Mouse (Mus musculus) midbrain, embryonic 11.5 days (tissue): ENCODE results near the gene Srrm3. TPM values are rescaled to one million over a fixed set of nuclear protein-coding genes. Genes with fewer than 3 reads are reported as not detected.
A peak's percentile ranks its signal among the peaks of the same experiment; 100 is the strongest.

Experiments
- ATAC-seq: fragments of 200-750 bp; cut with Nextera tagmentation; 2 replicates; pipeline ENCODE4 v1.8.0; 2017; ENCODE audit warnings: moderate TSS enrichment, moderate library complexity; ENCODE audit not compliant: low FRiP score
- DNase-seq: peaks from one replicate; pipeline ENCODE4 v3.0.0; 2015; ENCODE audit warnings: low spot score; ENCODE audit errors: missing footprints
- H3K27ac ChIP-seq: fragments of 300-500 bp; sonication (generic); 2 replicates; pipeline ENCODE4 v1.5.1; 2014; ENCODE audit warnings: low read depth, low read length
- H3K27me3 ChIP-seq: fragments of 300-500 bp; sonication (generic); 2 replicates; pipeline ENCODE4 v1.6.1; 2014; ENCODE audit warnings: mild to moderate bottlenecking, low read length, moderate library complexity, mixed read lengths; ENCODE audit not compliant: control insufficient read depth, insufficient read depth
- H3K36me3 ChIP-seq: fragments of 300-500 bp; sonication (generic); 2 replicates; pipeline ENCODE4 v1.6.1; 2014; ENCODE audit warnings: mild to moderate bottlenecking, low read length, moderate library complexity, mixed read lengths; ENCODE audit not compliant: control insufficient read depth, insufficient read depth
- H3K4me1 ChIP-seq: fragments of 300-500 bp; sonication (generic); 2 replicates; pipeline ENCODE4 v1.6.1; 2014; ENCODE audit warnings: low read length; ENCODE audit not compliant: control insufficient read depth, insufficient read depth
- H3K4me2 ChIP-seq: fragments of 300-500 bp; sonication (generic); 2 replicates; pipeline ENCODE4 v1.6.1; 2014; ENCODE audit warnings: mild to moderate bottlenecking, moderate library complexity
- H3K4me3 ChIP-seq: fragments of 300-500 bp; sonication (generic); 2 replicates; pipeline ENCODE4 v1.5.1; 2014; ENCODE audit warnings: low read depth, low read length
- H3K9ac ChIP-seq: fragments of 300-500 bp; sonication (generic); 2 replicates; pipeline ENCODE4 v1.6.1; 2014; ENCODE audit warnings: low read length
- H3K9me3 ChIP-seq: fragments of 300-500 bp; sonication (generic); 2 replicates; pipeline ENCODE4 v1.6.1; 2016; ENCODE audit warnings: low read length; ENCODE audit not compliant: control insufficient read depth
- WGBS: fragments of 180-500 bp; shearing (Covaris S2); extraction: QIAGEN DNeasy Blood & Tissue Kit; methylation state at CpG from one replicate; pipeline ENCODE4 v1.1.7; 2014; 5-methylcytosine and 5-hydroxymethylcytosine counted together
- polyA plus RNA-seq: library from polyadenylated mRNA; unstranded; fragments of >200 nt; fragmentation: Nextera tagmentation; extraction: Ambion mirVana; gene quantifications from 2 replicates; pipeline ENCODE4 v1.2.1, GENCODE M21; 2014

The Srrm3 gene
- polyA plus RNA-seq, 1 experiment from 2014 or later = 20.7 TPM

DNA sequence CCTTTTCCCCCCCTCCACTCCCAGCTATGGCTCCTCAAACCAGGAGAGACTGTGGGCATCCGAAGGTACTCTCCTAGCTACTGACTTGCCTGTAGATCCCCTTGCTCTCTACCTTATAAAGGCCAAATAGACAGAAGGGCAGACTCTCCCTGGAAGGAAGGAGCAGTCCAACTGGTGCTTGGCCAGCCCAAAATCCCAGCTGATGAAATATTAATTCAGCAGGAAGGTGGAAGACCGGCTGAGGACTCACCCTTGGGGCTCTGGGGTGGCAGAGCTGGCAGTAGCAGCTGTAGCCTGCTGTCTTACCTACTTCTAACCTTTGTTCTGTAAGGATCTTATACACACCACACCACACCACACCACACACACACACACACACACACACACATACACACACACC, 2.0 kb upstream of the Srrm3 start:
- no peak overlapping the region for H3K4me2 ChIP-seq
- 73% methylated on average over 2 of the region's 2 CpGs for WGBS
- H3K27ac ChIP-seq = no peak overlapping the region
- no peaks in the 10 kb centered on the region for H3K36me3 ChIP-seq
- H3K9ac ChIP-seq = no peak overlapping the region
- H3K4me1 ChIP-seq = peaks cover 8% of the 10 kb centered on the region; the same call in 1 of the 2 replicates
- no peaks in the 10 kb centered on the region for H3K27me3 ChIP-seq
- no peaks in the 10 kb centered on the region for H3K9me3 ChIP-seq
- ATAC-seq (no peak), DNase-seq (no peak)
- no peak overlapping the region for H3K4me3 ChIP-seq

DNA sequence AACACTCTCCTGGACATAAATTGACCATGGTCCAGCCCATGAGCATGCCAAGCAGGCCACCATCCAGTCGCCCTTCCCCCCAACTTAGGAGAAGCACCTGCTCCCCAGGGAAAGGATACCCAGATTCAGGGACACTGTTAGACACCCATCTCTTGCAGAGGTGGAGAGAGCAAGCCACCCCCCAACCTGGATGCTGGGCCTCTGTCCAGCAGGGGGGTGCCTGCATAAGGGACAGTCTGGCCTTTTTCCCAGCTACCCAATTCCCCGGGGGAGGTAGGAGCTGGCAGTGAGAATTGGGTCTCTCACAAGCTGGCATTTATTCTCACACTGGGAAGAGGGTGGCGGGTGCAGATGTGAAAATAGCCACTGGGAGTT, 560 bp downstream of the Srrm3 start:
- WGBS = 54% methylated on average over 3 of the region's 3 CpGs
- DNase-seq = no peak
- H3K27me3 ChIP-seq = no peaks in the 10 kb centered on the region
- H3K4me1 ChIP-seq = peaks cover 6% of the 10 kb centered on the region; the same call in 1 of the 2 replicates
- H3K27ac ChIP-seq = no peak overlapping the region
- H3K9me3 ChIP-seq = no peaks in the 10 kb centered on the region
- peak overlapping the region; percentile 47 for H3K4me2 ChIP-seq
- H3K36me3 ChIP-seq = no peaks in the 10 kb centered on the region
- peak overlapping the region; percentile 63 for H3K9ac ChIP-seq
- peak overlapping the region; percentile 48 for H3K4me3 ChIP-seq
- peak; percentile 42; the same call in 1 of the 2 replicates for ATAC-seq

DNA sequence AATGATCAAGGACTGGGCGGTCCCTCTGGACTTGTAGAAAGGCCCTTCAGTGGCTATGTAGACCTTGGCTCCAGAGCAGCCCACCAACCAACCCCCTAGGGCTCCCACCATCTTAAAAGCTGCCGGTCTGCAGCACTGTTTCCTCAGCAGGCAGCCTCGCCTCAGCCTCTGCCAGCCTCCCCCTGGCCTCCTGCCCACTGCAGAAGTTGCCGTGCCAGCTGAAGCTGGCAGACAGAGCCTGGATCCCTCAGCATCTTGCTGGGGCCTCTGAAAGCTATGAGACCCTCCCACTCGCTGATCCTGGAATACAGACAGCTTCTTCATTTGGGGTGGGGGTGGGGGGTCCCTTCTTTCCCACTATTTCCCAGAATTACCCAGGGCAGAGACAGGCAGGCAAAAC, 6.3 kb downstream of the Srrm3 start:
- Histone ChIP-seq H3K9ac (no peak overlapping the region), H3K4me3 (no peak overlapping the region), H3K4me1 (no peaks in the 10 kb centered on the region), H3K4me2 (no peak overlapping the region), H3K36me3 (no peaks in the 10 kb centered on the region), H3K9me3 (no peaks in the 10 kb centered on the region), H3K27ac (no peak overlapping the region), H3K27me3 (no peaks in the 10 kb centered on the region)
- no peak for DNase-seq
- 71% methylated on average over 5 of the region's 5 CpGs for WGBS
- ATAC-seq = no peak

DNA sequence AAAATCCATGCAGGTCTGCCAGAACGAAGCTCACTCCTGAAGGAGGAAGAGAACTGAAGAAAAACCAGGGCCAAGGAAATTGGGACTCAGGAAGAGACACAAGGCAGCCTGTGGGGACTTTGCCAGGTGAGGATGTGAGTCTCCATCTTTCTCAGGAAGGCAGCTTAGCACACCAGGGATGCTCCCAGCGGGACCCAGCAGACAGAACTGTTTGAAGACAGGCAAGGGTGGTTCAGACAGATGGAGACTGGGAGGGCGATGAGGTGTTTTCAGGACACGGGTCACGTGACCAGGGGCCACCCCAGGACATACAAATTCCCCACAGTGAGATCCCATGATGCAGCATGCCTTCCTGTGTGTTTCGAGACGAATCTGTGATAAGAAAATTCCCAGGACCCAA, 11.8 kb downstream of the Srrm3 start:
- Histone ChIP-seq H3K4me1 (peaks cover 3% of the 10 kb centered on the region), H3K36me3 (no peaks in the 10 kb centered on the region), H3K27me3 (no peaks in the 10 kb centered on the region; the same call in 1 of the 2 replicates), H3K9me3 (no peaks in the 10 kb centered on the region), H3K9ac (no peak overlapping the region), H3K4me2 (no peak overlapping the region), H3K4me3 (no peak overlapping the region), H3K27ac (no peak overlapping the region)
- ATAC-seq (no peak), DNase-seq (no peak)
- WGBS = 52% methylated on average over 7 of the region's 7 CpGs

DNA sequence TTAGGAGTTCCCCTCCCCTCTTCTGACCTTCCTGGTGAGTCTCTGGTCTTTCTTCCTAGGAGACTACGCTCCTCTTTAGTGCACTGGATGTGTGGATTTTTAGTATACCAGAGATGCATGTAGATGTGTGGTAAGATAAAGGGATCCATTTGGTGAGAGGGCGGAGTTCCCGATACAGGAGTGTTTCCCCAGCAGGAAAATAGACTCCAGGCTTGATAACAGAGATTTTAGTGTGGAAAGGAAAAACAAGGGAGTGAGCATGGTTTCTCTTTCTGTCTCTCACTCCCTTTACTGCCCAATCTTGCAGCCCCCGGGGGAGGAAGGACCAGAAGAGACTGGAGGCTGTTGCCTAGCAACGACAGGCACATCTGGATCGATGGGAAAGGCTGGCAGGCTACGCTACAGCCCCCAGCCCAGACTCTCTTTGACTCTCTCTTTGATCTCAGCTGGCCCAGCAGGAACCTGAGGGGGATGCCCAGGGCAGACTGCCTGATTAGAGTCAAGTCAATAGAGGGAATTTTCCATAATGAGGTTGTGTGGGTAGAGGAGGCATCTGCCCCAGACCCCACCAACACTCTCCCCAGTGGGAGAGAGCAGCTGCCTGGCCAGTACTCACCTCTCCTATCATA, 15.7 kb downstream of the Srrm3 start:
- ATAC-seq (peak; percentile 82), DNase-seq (no peak)
- 20% methylated on average over 7 of the region's 7 CpGs for WGBS
- Histone ChIP-seq H3K9ac (no peak overlapping the region; the same call in 1 of the 2 replicates), H3K27ac (peak overlapping the region; percentile 77), H3K9me3 (no peaks in the 10 kb centered on the region), H3K4me3 (no peak overlapping the region), H3K27me3 (no peaks in the 10 kb centered on the region; the same call in 1 of the 2 replicates), H3K4me2 (peak overlapping the region; percentile 7; the same call in 1 of the 2 replicates), H3K36me3 (no peaks in the 10 kb centered on the region), H3K4me1 (peaks cover 6% of the 10 kb centered on the region)

DNA sequence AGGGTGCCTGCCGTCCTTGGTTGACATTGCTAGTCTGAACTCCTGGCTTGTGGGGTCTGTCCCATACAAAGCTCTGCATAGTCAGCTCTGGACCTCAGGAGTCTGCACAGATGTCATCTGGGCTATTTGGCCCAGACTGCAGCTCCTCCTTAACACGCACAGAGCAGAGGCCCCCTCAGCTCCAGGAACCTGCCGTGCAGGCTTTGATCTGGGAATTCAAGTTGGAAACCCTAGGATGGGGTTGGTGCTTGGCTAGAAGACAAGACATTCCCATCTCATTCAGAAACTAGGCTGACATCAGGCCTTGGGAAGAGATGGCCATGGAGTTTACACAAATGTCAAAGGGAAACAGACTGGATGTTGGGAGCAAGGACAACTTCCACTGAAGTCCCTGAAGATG, 17.8 kb downstream of the Srrm3 start:
- DNase-seq (no peak), ATAC-seq (no peak)
- H3K9me3 ChIP-seq = no peaks in the 10 kb centered on the region
- H3K27me3 ChIP-seq = no peaks in the 10 kb centered on the region
- no peak overlapping the region for H3K27ac ChIP-seq
- H3K4me2 ChIP-seq = no peak overlapping the region
- peaks cover 6% of the 10 kb centered on the region for H3K4me1 ChIP-seq
- no peaks in the 10 kb centered on the region for H3K36me3 ChIP-seq
- H3K9ac ChIP-seq = no peak overlapping the region
- no peak overlapping the region for H3K4me3 ChIP-seq
- WGBS = 60% methylated on average over 3 of the region's 3 CpGs

DNA sequence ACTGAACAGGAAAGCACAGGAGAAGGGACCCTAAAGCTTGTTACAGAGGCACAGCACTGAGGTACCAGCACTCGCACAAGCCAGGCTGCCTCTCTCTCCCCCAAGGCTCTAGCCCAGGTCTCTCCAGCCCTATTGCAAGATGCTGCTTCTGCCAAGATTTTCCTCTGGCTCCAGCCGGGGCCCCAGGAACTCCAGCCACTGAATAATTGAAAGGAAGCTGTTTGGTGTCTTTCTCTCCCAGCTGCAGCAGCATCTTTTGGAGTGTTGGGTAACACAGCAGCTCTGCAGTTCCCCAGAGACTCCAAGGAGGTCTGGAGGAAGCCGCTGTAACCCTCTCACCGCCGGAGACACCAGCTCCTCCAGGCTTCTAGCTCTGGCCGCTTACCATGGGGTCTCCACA, 19.5 kb downstream of the Srrm3 start:
- Histone ChIP-seq H3K27ac (peak overlapping the region; percentile 33), H3K4me2 (no peak overlapping the region), H3K27me3 (no peaks in the 10 kb centered on the region), H3K4me3 (no peak overlapping the region), H3K9me3 (no peaks in the 10 kb centered on the region), H3K4me1 (peaks cover 6% of the 10 kb centered on the region), H3K36me3 (no peaks in the 10 kb centered on the region), H3K9ac (no peak overlapping the region)
- DNase-seq (peak; percentile 68), ATAC-seq (no peak)
- 43% methylated on average over 6 of the region's 6 CpGs for WGBS

DNA sequence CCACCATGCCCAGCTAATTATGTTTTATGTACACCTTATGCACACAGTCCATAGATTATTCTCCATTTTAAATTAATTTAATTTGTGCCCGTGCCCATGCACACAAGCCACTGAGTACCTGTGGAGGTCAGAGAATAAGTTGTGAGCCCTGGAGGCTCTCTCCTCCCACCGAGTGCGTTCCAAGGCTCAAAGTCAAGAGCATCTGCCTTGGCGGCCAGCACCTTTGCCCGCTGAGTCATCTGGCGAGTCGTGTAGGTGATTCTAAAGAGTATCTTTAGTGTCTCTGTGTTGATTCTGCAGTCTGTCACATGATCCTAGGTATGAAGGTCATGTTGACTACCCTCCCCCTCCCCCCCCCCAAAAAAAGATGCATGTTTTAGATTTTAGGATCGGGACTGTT, 22.7 kb downstream of the Srrm3 start:
- H3K27me3 ChIP-seq = no peaks in the 10 kb centered on the region
- no peak overlapping the region for H3K9ac ChIP-seq
- 86% methylated on average over 8 of the region's 8 CpGs for WGBS
- H3K9me3 ChIP-seq = no peaks in the 10 kb centered on the region
- no peak overlapping the region for H3K4me3 ChIP-seq
- ATAC-seq (no peak), DNase-seq (no peak)
- no peaks in the 10 kb centered on the region for H3K36me3 ChIP-seq
- H3K4me2 ChIP-seq = no peak overlapping the region
- H3K4me1 ChIP-seq = peaks cover 2% of the 10 kb centered on the region; the same call in 1 of the 2 replicates
- no peak overlapping the region for H3K27ac ChIP-seq

DNA sequence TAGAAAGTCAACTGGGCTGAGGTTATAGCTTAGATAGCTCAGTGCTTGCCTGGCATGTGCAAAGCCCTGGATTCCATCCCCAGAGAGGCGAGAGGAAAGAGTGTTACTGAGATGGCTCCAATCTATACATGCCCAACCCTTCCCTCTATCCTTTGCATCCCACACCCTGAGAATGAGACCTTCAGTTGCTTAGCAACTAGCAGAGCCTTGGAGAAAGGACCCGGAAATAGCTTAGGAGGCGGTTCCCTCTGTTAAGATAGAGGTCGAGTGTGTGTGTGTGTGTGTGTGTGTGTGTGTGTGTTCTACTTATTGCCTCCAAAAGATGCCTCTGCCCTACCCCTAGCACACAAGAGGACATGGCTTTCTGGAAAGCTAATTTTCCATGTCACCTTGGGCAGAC, 26.0 kb downstream of the Srrm3 start:
- no peak overlapping the region for H3K27ac ChIP-seq
- no peak overlapping the region for H3K4me2 ChIP-seq
- 28% methylated on average over 4 of the region's 4 CpGs for WGBS
- no peak overlapping the region for H3K9ac ChIP-seq
- ATAC-seq (no peak), DNase-seq (no peak)
- H3K4me1 ChIP-seq = peaks cover 9% of the 10 kb centered on the region; the same call in 1 of the 2 replicates
- no peak overlapping the region for H3K4me3 ChIP-seq
- no peaks in the 10 kb centered on the region for H3K9me3 ChIP-seq
- H3K27me3 ChIP-seq = peaks cover 7% of the 10 kb centered on the region; the same call in 1 of the 2 replicates
- no peaks in the 10 kb centered on the region for H3K36me3 ChIP-seq
